Mouse (Mus musculus): ENCODE results near the gene Pbx1. TPM values are rescaled to one million over a fixed set of nuclear protein-coding genes. Genes with fewer than 3 reads are reported as not detected.

The Pbx1 gene
- polyA plus RNA-seq, 1 experiment from 2014 or later, result 43.7 TPM

DNA sequence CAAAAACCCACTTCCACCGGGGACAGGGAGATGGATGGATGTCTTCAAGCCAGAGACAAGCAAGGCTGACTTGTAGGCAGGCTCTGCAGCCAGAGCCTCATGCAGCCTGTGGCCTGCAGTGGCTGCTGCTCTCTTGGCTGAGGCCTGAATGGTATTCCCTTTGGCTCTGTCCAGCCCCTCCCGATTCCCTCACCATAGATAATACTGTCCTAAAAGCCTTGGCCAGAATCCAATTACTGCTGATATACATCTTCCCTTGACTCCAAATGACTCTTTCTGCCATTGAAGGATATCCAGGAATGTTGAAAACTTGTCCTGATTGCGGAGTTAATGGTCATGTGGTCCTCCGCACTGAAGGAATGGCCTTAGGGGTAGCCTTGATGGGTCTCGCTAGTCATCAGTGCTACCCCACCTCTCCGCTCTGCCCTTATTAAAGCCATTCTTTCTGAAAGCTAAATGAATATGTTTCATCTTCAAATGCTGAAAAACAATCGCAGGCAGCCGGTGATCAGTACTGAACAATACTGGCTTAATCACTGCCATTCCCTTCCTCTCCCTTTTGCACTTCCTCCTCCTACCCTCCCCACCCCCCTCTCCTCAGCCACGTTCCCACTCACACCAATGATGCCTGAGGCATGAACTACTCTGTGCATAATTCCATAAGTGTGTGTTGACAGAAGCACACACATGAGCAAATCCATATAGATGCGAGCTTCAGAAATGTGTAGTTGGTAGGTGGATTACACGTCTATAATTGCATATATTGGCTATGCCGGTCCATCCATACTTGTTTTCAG lies 166.3 kb downstream of the Pbx1 start:
- no peaks in the 10 kb centered on the region for H3K27me3 ChIP-seq (ENCODE audit: control insufficient read depth, insufficient read depth, low read length)
- no peak overlapping the region for H3K9ac ChIP-seq (ENCODE audit: low read length)
- WGBS, result 80% methylated on average over 12 of the region's 12 CpGs
- H3K4me1 ChIP-seq (ENCODE audit: control insufficient read depth, insufficient read depth, low read length), result no peaks in the 10 kb centered on the region
- no peak overlapping the region for H3K4me3 ChIP-seq (ENCODE audit: low read depth, low read length)
- no peak overlapping the region for H3K4me2 ChIP-seq (ENCODE audit: low read depth, severe bottlenecking)
- no peak overlapping the region for H3K27ac ChIP-seq (replicated peaks; ENCODE audit: low read depth, low read length)
- ATAC-seq (ENCODE audit: insufficient number of reproducible peaks, low FRiP score, low TSS enrichment, low read depth) (no peak), DNase-seq (ENCODE audit: low spot score) (no peak)
- H3K36me3 ChIP-seq (ENCODE audit: control insufficient read depth, insufficient read depth, low read length), result no peaks in the 10 kb centered on the region
- no peaks in the 10 kb centered on the region for H3K9me3 ChIP-seq (ENCODE audit: control insufficient read depth, low read length)

DNA sequence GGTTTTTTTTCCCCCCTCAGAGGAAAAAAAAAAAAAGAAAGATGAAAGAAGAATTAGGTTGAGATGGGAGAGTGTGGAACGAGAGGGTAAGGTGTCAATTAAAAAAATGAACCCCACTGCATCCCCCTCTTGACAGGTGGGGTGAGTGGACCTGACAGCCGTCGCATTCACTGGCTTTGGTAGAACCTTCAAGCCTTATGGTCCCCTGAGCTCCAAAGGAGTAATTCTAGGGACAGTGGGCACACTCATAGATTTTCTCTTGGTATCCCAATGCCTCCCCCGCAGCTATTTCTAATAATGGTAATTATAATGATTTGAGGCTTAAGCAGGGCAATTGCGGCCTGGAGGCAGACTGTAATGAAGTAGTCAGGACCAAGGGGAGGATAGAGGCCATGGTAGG lies 167.0 kb downstream of the Pbx1 start:
- DNase-seq (ENCODE audit: low spot score), result no peak

DNA sequence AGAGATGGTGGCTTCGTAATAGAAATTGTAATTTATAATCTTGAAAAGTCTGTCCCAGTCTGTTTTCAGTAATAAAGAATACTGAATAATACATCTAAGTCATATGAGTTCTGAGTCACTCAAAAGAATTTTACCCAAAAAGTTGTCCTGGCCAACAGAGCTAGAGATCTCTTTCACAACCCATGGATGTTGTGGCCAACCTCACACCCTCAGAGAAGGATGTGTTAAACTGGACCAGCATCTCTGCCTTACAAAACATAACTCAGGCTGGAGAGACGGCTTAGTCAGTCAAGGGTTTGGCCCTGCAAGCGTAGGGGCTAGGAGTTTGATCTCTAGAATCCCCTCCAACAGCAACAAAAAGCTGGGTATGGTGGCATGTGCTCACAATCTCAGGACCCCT lies 171.7 kb downstream of the Pbx1 start:
- WGBS, result 91% methylated on average over 3 of the region's 3 CpGs
- no peak overlapping the region for H3K9ac ChIP-seq (ENCODE audit: low read length)
- ATAC-seq (ENCODE audit: insufficient number of reproducible peaks, low FRiP score, low TSS enrichment, low read depth) (no peak), DNase-seq (ENCODE audit: low spot score) (no peak)
- H3K4me3 ChIP-seq (ENCODE audit: low read depth, low read length), result no peak overlapping the region
- H3K27me3 ChIP-seq (ENCODE audit: control insufficient read depth, insufficient read depth, low read length), result no peaks in the 10 kb centered on the region
- H3K4me2 ChIP-seq (ENCODE audit: low read depth, severe bottlenecking), result no peak overlapping the region
- H3K36me3 ChIP-seq (ENCODE audit: control insufficient read depth, insufficient read depth, low read length), result no peaks in the 10 kb centered on the region
- H3K27ac ChIP-seq (replicated peaks; ENCODE audit: low read depth, low read length), result no peak overlapping the region
- no peaks in the 10 kb centered on the region for H3K4me1 ChIP-seq (ENCODE audit: control insufficient read depth, insufficient read depth, low read length)
- H3K9me3 ChIP-seq (ENCODE audit: control insufficient read depth, low read length), result no peaks in the 10 kb centered on the region

More for the DNA sequence above, 167.0 kb downstream of the Pbx1 start:
- ATAC-seq (ENCODE audit: insufficient number of reproducible peaks, low FRiP score, low TSS enrichment, low read depth), result no peak
- H3K4me2 ChIP-seq (ENCODE audit: low read depth, severe bottlenecking), result no peak overlapping the region
- no peak overlapping the region for H3K4me3 ChIP-seq (ENCODE audit: low read depth, low read length)
- no peak overlapping the region for H3K27ac ChIP-seq (replicated peaks; ENCODE audit: low read depth, low read length)
- no peaks in the 10 kb centered on the region for H3K27me3 ChIP-seq (ENCODE audit: control insufficient read depth, insufficient read depth, low read length)
- no peaks in the 10 kb centered on the region for H3K4me1 ChIP-seq (ENCODE audit: control insufficient read depth, insufficient read depth, low read length)
- WGBS, result 77% methylated on average over 5 of the region's 5 CpGs
- H3K36me3 ChIP-seq (ENCODE audit: control insufficient read depth, insufficient read depth, low read length), result no peaks in the 10 kb centered on the region
- no peak overlapping the region for H3K9ac ChIP-seq (ENCODE audit: low read length)
- H3K9me3 ChIP-seq (ENCODE audit: control insufficient read depth, low read length), result no peaks in the 10 kb centered on the region

DNA sequence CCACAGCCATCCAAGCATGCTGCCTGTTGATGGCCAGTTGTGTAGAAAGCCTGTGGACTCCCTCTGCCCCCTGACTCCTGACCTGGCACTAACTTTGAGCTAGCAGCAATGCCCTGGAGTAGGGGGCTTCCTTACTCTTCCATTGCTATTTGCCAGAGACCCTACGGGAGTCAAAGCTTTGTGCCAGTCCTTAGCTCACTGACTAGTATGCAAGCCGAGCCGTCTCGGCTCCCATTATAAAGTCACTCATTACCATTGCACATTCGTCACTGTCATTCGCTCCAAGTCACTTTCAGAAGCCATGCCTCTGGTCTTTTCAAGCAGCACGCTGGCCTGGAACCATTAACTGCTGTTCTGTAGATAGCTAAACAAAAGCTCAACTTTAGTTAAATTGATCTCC lies 173.2 kb downstream of the Pbx1 start:
- Histone ChIP-seq H3K36me3 (ENCODE audit: control insufficient read depth, insufficient read depth, low read length) (no peaks in the 10 kb centered on the region), H3K4me3 (ENCODE audit: low read depth, low read length) (no peak overlapping the region), H3K9ac (ENCODE audit: low read length) (no peak overlapping the region), H3K4me2 (ENCODE audit: low read depth, severe bottlenecking) (no peak overlapping the region), H3K9me3 (ENCODE audit: control insufficient read depth, low read length) (no peaks in the 10 kb centered on the region), H3K27me3 (ENCODE audit: control insufficient read depth, insufficient read depth, low read length) (no peaks in the 10 kb centered on the region), H3K4me1 (ENCODE audit: control insufficient read depth, insufficient read depth, low read length) (no peaks in the 10 kb centered on the region), H3K27ac (replicated peaks; ENCODE audit: low read depth, low read length) (no peak overlapping the region)
- 59% methylated on average over 7 of the region's 7 CpGs for WGBS
- no peak for ATAC-seq (ENCODE audit: insufficient number of reproducible peaks, low FRiP score, low TSS enrichment, low read depth)
- DNase-seq (ENCODE audit: low spot score), result no peak

DNA sequence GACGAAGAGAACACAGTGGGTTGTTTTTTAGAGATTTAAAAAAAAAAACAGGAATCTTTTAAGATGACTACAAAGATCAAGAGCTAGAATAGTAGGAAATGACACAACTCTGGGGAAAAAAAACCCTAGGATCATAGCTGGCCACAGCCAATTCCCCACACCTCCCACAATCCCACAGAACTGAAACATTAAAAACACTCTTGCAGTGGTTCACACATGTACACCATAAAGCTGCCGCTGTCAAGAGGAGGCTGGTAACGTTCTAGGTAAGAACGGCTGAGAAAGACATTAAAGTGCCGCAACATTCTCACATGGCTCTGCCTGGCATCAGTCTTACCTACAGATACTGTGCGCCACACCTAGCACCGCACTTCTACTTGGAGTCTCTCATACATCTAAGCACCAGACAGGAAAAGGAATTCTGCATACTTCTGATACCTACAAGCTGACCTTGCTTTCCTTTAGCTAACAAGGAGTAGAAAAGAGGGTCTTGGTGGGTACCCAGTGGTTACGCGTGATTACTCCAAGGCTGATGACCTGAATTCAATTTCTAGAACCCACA lies 176.6 kb downstream of the Pbx1 start:
- Histone ChIP-seq H3K4me2 (ENCODE audit: low read depth, severe bottlenecking) (no peak overlapping the region), H3K4me1 (ENCODE audit: control insufficient read depth, insufficient read depth, low read length) (0 out of 2 replicates have a peak, but pooled peaks cover 2% of the 10 kb centered on the region), H3K4me3 (ENCODE audit: low read depth, low read length) (no peak overlapping the region), H3K9ac (ENCODE audit: low read length) (no peak overlapping the region), H3K9me3 (ENCODE audit: control insufficient read depth, low read length) (no peaks in the 10 kb centered on the region), H3K27me3 (ENCODE audit: control insufficient read depth, insufficient read depth, low read length) (no peaks in the 10 kb centered on the region), H3K36me3 (ENCODE audit: control insufficient read depth, insufficient read depth, low read length) (no peaks in the 10 kb centered on the region), H3K27ac (replicated peaks; ENCODE audit: low read depth, low read length) (no peak overlapping the region)
- no peak for ATAC-seq (ENCODE audit: insufficient number of reproducible peaks, low FRiP score, low TSS enrichment, low read depth)
- WGBS, result 92% methylated on average over 9 of the region's 9 CpGs
- DNase-seq (ENCODE audit: low spot score), result no peak

DNA sequence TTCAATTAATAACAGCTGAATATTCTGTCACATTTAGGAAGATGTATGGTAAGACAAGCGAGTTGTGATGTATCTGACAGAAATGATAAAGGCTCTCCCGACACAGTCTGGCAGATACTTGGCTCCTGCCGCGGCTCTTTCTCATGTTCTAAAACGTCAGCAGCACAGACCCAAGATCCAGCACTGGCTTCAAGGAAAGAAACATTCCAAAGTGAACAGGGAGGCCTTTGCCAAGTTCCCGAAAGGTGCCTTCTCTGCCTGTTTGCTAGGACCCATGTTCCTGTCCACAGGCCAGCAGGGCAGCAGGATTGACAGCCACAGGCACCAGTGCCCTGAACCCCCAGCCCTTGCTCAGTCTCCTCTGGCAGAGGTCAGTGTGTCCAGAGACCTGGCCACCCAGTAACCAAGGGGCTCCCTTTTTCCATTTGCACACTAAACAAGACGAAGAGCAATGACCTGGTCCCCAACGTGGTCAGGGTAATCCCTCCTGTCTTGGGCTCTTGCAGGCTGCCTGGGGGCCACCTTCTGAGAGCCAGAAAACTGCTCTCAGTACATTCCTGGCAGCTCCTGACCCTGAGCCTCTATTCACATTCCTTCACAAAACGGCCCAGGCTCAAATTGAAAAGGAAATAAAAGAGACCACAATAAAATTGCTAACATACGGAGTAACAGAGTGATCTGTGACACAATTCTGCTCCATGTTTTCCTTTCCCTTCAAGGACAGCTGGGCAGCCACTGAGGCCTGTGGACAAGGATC lies 184.9 kb downstream of the Pbx1 start:
- H3K27ac ChIP-seq (replicated peaks; ENCODE audit: low read depth, low read length), result no peak overlapping the region
- no peaks in the 10 kb centered on the region for H3K9me3 ChIP-seq (ENCODE audit: control insufficient read depth, low read length)
- H3K4me1 ChIP-seq (ENCODE audit: control insufficient read depth, insufficient read depth, low read length), result peaks cover 26% of the 10 kb centered on the region
- ATAC-seq (ENCODE audit: insufficient number of reproducible peaks, low FRiP score, low TSS enrichment, low read depth) (no peak), DNase-seq (ENCODE audit: low spot score) (no peak)
- no peaks in the 10 kb centered on the region for H3K27me3 ChIP-seq (ENCODE audit: control insufficient read depth, insufficient read depth, low read length)
- 45% methylated on average over 10 of the region's 10 CpGs for WGBS
- no peak overlapping the region for H3K9ac ChIP-seq (ENCODE audit: low read length)
- no peak overlapping the region for H3K4me2 ChIP-seq (ENCODE audit: low read depth, severe bottlenecking)
- H3K4me3 ChIP-seq (ENCODE audit: low read depth, low read length), result no peak overlapping the region
- no peaks in the 10 kb centered on the region for H3K36me3 ChIP-seq (ENCODE audit: control insufficient read depth, insufficient read depth, low read length)

DNA sequence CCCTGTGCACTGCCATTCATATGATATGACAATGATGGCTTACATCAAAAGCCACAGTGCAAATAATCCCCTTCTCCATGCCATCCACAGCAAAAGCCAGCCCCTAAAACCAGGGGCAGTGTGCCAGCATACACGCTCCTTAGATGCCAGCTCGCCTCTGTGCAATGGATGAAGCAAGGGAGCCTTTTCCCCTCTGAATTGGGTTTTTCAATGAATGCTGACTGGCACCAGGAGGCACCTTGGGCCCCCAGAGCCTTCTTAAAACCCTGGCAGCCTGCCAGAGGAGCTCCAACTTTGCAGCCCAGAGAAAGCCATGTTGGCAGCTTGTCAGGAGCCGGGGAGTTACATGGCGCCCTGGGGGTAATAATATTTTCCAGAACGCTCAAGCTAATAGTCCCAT lies 186.5 kb downstream of the Pbx1 start:
- no peak for DNase-seq (ENCODE audit: low spot score)
- no peak overlapping the region for H3K27ac ChIP-seq (replicated peaks; ENCODE audit: low read depth, low read length)
- no peak overlapping the region for H3K4me3 ChIP-seq (ENCODE audit: low read depth, low read length)
- no peaks in the 10 kb centered on the region for H3K27me3 ChIP-seq (ENCODE audit: control insufficient read depth, insufficient read depth, low read length)
- H3K4me2 ChIP-seq (ENCODE audit: low read depth, severe bottlenecking), result no peak overlapping the region
- no peaks in the 10 kb centered on the region for H3K9me3 ChIP-seq (ENCODE audit: control insufficient read depth, low read length)
- no peaks in the 10 kb centered on the region for H3K36me3 ChIP-seq (ENCODE audit: control insufficient read depth, insufficient read depth, low read length)
- peaks cover 31% of the 10 kb centered on the region for H3K4me1 ChIP-seq (ENCODE audit: control insufficient read depth, insufficient read depth, low read length)
- H3K9ac ChIP-seq (ENCODE audit: low read length), result no peak overlapping the region
- 75% methylated on average over 5 of the region's 5 CpGs for WGBS
- no peak for ATAC-seq (ENCODE audit: insufficient number of reproducible peaks, low FRiP score, low TSS enrichment, low read depth)

DNA sequence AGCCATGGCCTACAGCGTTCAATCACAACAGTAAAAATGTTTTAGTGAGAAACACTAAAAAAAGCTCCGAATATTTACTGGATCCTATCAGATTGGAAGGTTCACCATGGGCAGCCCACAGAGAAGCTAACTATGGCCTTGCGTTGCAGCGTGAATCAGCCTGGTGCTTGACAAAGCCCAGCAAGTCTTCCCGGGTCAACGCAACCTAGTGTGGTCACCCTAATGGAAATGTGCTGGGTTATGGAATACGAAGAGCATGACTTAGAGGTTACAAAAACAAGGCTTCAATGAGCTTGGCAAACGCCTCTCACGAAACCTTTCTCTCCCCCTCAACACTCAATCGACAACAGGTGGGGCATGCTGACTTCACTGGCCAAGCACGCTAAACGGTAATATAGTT lies 188.3 kb downstream of the Pbx1 start:
- DNase-seq (ENCODE audit: low spot score) (no peak), ATAC-seq (ENCODE audit: insufficient number of reproducible peaks, low FRiP score, low TSS enrichment, low read depth) (no peak)
- H3K4me3 ChIP-seq (ENCODE audit: low read depth, low read length), result no peak overlapping the region
- WGBS, result 81% methylated on average over 12 of the region's 12 CpGs
- H3K4me1 ChIP-seq (ENCODE audit: control insufficient read depth, insufficient read depth, low read length), result peaks cover 31% of the 10 kb centered on the region
- no peak overlapping the region for H3K27ac ChIP-seq (replicated peaks; ENCODE audit: low read depth, low read length)
- H3K9ac ChIP-seq (ENCODE audit: low read length), result no peak overlapping the region
- H3K9me3 ChIP-seq (ENCODE audit: control insufficient read depth, low read length), result no peaks in the 10 kb centered on the region
- H3K36me3 ChIP-seq (ENCODE audit: control insufficient read depth, insufficient read depth, low read length), result no peaks in the 10 kb centered on the region
- H3K4me2 ChIP-seq (ENCODE audit: low read depth, severe bottlenecking), result no peak overlapping the region
- H3K27me3 ChIP-seq (ENCODE audit: control insufficient read depth, insufficient read depth, low read length), result no peaks in the 10 kb centered on the region
